Mouse (Mus musculus) lung, adult 2 months (tissue): Measurements from ENCODE around the gene Ttll11.

Experiments
- CTCF ChIP-seq: fragments of 200-500 bp; IDR thresholded peaks from 2 replicates; pipeline ENCODE4 v1.5.1; 2011; ENCODE audit warnings: mild to moderate bottlenecking, low read length, control low read depth; ENCODE audit not compliant: insufficient read depth
- POLR2A ChIP-seq: fragments of 200-500 bp; IDR thresholded peaks from 2 replicates; pipeline ENCODE4 v1.6.1; 2011; ENCODE audit warnings: low read depth, mild to moderate bottlenecking, control low read depth, low read length, borderline replicate concordance; ENCODE audit errors: extremely low read depth

- no peak for TF ChIP-seq POLR2A
- TF ChIP-seq CTCF: no peak
Measured at GRCm38 (mm10) chr2:35852971-35853370, 126.7 kb downstream of the Ttll11 start.
